Mouse (Mus musculus) G1E (cell line): Measurements from ENCODE around the gene Aebp2. TPM values are rescaled to one million over a fixed set of nuclear protein-coding genes. Genes with fewer than 3 reads are reported as not detected.
"Not testable (repeated sequence)": the region's sequence is repeated elsewhere in the genome, so short reads cannot be mapped to it uniquely, and the experiment has no call there.

Source experiments
- ATAC-seq: 2 replicates; pipeline ENCODE4 v1.8.0; 2016; ENCODE audit warnings: mild to moderate bottlenecking; ENCODE audit not compliant: insufficient number of reproducible peaks, poor library complexity, low FRiP score, severe bottlenecking; ENCODE audit errors: extremely low read depth
- DNase-seq: peaks from one replicate; pipeline ENCODE4 v3.0.0; 2012; ENCODE audit warnings: low spot score
- H3K27me3 ChIP-seq: 2 replicates; pipeline ENCODE4 v1.6.1; 2012; ENCODE audit warnings: mild to moderate bottlenecking, low read length, inconsistent platforms; ENCODE audit not compliant: insufficient read depth
- H3K36me3 ChIP-seq: replicated peaks from 2 replicates; pipeline ENCODE3; 2012; ENCODE audit warnings: mild to moderate bottlenecking, inconsistent platforms
- H3K4me1 ChIP-seq: 2 replicates; pipeline ENCODE4 v1.6.1; 2012; ENCODE audit warnings: low read depth, low read length, inconsistent platforms, mixed read lengths; ENCODE audit not compliant: insufficient read depth
- H3K4me3 ChIP-seq: 2 replicates; pipeline ENCODE4 v1.5.1; 2012; ENCODE audit warnings: low read depth, mild to moderate bottlenecking, inconsistent platforms, low read length, moderate library complexity, mixed read lengths
- H3K9me3 ChIP-seq: replicated peaks from 2 replicates; pipeline ENCODE4 v1.6.1; 2012; ENCODE audit warnings: inconsistent platforms
- CTCF ChIP-seq: IDR thresholded peaks from 2 replicates; pipeline ENCODE4 v1.5.1; 2012; ENCODE audit warnings: low read depth, low read length, inconsistent platforms, mixed read lengths
- GATA1 ChIP-seq: IDR thresholded peaks from 2 replicates; pipeline ENCODE4 v1.6.1; 2012; ENCODE audit warnings: borderline replicate concordance, low read length, inconsistent platforms, mixed read lengths
- GATA2 ChIP-seq: IDR thresholded peaks from 2 replicates; pipeline ENCODE4 v1.6.1; 2012; ENCODE audit warnings: low read depth, low read length, inconsistent platforms, borderline replicate concordance
- POLR2AphosphoS5 ChIP-seq: IDR thresholded peaks from 2 replicates; pipeline ENCODE4 v1.6.1; 2012; ENCODE audit warnings: low read depth, low read length, inconsistent platforms; ENCODE audit not compliant: insufficient replicate concordance
- TAL1 ChIP-seq: conservative IDR thresholded peaks from 2 replicates; pipeline ENCODE4 v1.6.1; 2012; ENCODE audit warnings: low read depth, low read length, inconsistent platforms, mixed read lengths
- polyA plus RNA-seq: library from polyadenylated mRNA; stranded (reverse); fragments of >175 nt; gene quantifications from 2 replicates; pipeline ENCODE4 v1.2.3, GENCODE M21; 2012
- total RNA-seq, 2 experiments: library from RNA; stranded (forward) in 1 of 2; stranded (reverse) in 1 of 2; fragments of 200-1000 nt in 1 of 2; fragments of >200 nt in 1 of 2; fragmentation: Nextera tagmentation in 1 of 2; gene quantifications; 2 replicates each; pipeline ENCODE4 v1.2.3; 2014 to 2017

Gene Aebp2
- total and polyA plus RNA-seq, 3 experiments = 41.6 to 71.7 (median 71.6) TPM

GRCm38 (mm10) chr6:140580170-140580569, 42.3 kb upstream of the Aebp2 start:
- no peaks in the 10 kb centered on the region for H3K27me3 ChIP-seq
- peaks cover 21% of the 10 kb centered on the region for H3K9me3 ChIP-seq
- no peak for TF ChIP-seq POLR2AphosphoS5
- TF ChIP-seq GATA2 = no peak
- TF ChIP-seq TAL1 = no peak
- TF ChIP-seq GATA1 = no peak
- TF ChIP-seq CTCF = no peak
- DNase-seq (no peak), ATAC-seq (no peak)
- no peaks in the 10 kb centered on the region for H3K36me3 ChIP-seq
- no peak overlapping the region for H3K4me3 ChIP-seq
- no peaks in the 10 kb centered on the region for H3K4me1 ChIP-seq

GRCm38 (mm10) chr6:140586714-140587259, 35.7 kb upstream of the Aebp2 start:
- Histone ChIP-seq H3K4me3 (no peak overlapping the region), H3K36me3 (no peaks in the 10 kb centered on the region), H3K4me1 (no peaks in the 10 kb centered on the region), H3K9me3 (peaks cover 35% of the 10 kb centered on the region), H3K27me3 (no peaks in the 10 kb centered on the region)
- TF ChIP-seq POLR2AphosphoS5 (no peak), GATA2 (no peak), GATA1 (no peak), TAL1 (no peak), CTCF (no peak)
- DNase-seq (no peak), ATAC-seq (no peak)

GRCm38 (mm10) chr6:140591331-140591730, 31.1 kb upstream of the Aebp2 start:
- no peak for ATAC-seq
- TF ChIP-seq GATA2 (no peak), TAL1 (no peak), GATA1 (no peak), POLR2AphosphoS5 (no peak), CTCF (no peak)
- H3K36me3 ChIP-seq = no peaks in the 10 kb centered on the region

GRCm38 (mm10) chr6:140592713-140593112, 29.8 kb upstream of the Aebp2 start:
- no peak for ATAC-seq
- no peaks in the 10 kb centered on the region for H3K36me3 ChIP-seq

More at GRCm38 (mm10) chr6:140591331-140591730, 31.1 kb upstream of the Aebp2 start:
- no peaks in the 10 kb centered on the region for H3K4me1 ChIP-seq
- no peaks in the 10 kb centered on the region for H3K27me3 ChIP-seq
- peaks cover 53% of the 10 kb centered on the region for H3K9me3 ChIP-seq
- DNase-seq = no peak
- H3K4me3 ChIP-seq = no peak overlapping the region

GRCm38 (mm10) chr6:140593420-140594170, 28.9 kb upstream of the Aebp2 start:
- no peak for ATAC-seq
- no peak for DNase-seq
- H3K36me3 ChIP-seq = no peaks in the 10 kb centered on the region
- no peaks in the 10 kb centered on the region for H3K4me1 ChIP-seq
- TF ChIP-seq GATA2 (no peak), TAL1 (no peak), GATA1 (no peak), POLR2AphosphoS5 (no peak), CTCF (no peak)
- no peak overlapping the region for H3K4me3 ChIP-seq
- H3K9me3 ChIP-seq = peaks cover 47% of the 10 kb centered on the region
- no peaks in the 10 kb centered on the region for H3K27me3 ChIP-seq

More at GRCm38 (mm10) chr6:140592713-140593112, 29.8 kb upstream of the Aebp2 start:
- no peak overlapping the region for H3K4me3 ChIP-seq
- no peak for DNase-seq
- H3K27me3 ChIP-seq = no peaks in the 10 kb centered on the region
- no peaks in the 10 kb centered on the region for H3K4me1 ChIP-seq
- no peak for TF ChIP-seq GATA1
- H3K9me3 ChIP-seq = peaks cover 51% of the 10 kb centered on the region

GRCm38 (mm10) chr6:140595551-140595950, 26.9 kb upstream of the Aebp2 start:
- H3K4me3 ChIP-seq, DNase-seq, H3K27me3 ChIP-seq, H3K4me1 ChIP-seq, ATAC-seq, H3K36me3 ChIP-seq: not testable (repeated sequence)
- peaks cover 51% of the 10 kb centered on the region for H3K9me3 ChIP-seq
